Mouse (Mus musculus): Measurements from ENCODE around the gene Tmem239.
"Not testable (repeated sequence)": the region's sequence is repeated elsewhere in the genome, so short reads cannot be mapped to it uniquely, and the experiment has no call there.

The Tmem239 gene

DNA sequence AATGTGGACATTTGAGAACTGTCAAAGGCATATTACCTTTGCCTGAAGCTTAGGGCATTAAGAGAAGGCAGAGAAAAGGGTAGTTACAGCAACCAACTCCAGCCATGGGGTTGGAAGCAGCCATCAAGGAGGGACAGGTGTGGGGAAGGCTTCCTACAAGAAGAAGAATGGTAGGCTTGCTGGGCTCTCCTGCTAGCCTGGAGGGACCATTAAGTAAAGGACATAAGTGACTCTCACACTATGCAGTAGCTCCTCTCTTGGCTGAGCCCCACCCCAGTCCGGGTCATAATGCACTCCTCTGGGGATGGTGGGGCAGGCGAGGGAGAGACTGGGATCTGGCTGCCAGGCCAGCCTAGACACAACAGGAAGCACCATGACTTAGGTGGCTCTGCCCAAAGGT, at the start of gene Tmem239:
Gene Tmem239 (plus strand): TSS at position 301 of the 400 bp plus-strand sequence.
- DNase-seq (ENCODE audit: low read depth), result no peak

GRCm38 (mm10) chr2:130357551-130357950, 48.7 kb upstream of the Tmem239 start:
- DNase-seq (ENCODE audit: low read depth), result no peak

GRCm38 (mm10) chr2:130358852-130359251, 47.4 kb upstream of the Tmem239 start:
- DNase-seq (ENCODE audit: low read depth), result no peak

DNA sequence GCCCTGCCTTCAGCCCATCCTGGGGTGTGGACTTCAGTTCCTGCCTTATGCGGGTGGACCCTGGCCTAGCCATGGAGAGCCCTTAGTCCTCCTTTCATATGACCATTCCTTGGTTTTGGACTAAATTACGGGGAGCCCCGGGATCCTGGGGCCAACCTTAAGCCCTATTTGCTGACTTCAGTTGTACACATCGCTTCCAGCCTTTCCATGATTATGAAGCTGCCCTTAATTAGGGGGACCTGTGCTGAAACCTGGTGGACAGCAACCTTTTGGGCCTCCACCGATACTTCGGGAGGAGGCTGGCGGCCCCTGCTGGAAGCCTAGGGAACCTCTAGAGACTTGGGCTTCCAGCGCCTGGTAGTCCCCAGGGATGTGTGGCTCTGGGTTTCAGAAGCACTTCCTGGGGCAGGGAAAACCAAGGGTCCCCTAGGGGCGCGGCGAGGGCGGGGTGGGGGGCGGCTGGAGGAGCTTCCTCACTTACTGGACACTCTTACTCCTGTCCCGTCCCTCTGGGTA, 43.7 kb upstream of the Tmem239 start:
- peak; percentile 33 for DNase-seq (ENCODE audit: low read depth)

DNA sequence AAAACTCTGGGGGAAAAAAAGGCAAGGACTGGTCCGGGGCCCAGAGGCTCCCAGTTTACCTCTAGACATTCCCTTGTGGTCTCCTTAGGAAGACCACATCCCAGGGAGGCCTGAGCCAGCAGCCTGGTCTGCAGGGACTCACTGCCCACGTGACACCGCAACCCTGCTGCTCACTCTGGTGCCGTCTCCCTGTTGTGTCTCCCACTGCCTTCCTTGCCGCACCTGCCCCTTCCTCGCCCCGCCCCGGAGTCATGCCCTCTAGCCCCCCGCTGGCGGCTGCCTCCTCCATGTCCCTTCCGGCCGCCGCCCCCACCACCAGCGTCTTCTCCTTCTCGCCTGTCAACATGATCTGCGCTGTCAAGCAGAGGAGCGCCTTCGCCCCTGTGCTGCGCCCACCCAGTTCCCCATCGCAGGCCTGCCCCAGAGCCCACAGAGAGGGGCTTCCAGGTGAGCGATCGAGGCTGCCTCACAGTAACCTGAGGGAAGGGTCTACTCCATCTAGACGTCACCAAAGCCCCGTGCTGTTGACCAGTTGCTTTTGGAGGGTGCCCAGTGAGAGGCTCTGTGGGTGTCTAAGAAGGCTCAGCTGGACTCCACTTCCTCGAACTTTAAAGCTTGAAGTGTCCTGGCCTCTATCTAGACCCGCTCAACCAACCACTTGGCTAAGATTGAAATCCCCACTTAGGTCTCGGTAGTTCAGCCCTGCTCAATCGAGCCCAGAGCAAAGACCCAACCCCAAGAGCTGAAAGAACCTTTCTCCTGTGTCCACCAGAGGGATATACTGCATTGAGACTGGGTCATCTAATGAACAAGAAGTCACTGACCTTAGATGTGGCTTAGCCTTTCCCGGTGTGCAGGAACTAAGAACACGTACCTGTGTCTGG, 40.8 kb upstream of the Tmem239 start:
- no peak for DNase-seq (ENCODE audit: low read depth)

DNA sequence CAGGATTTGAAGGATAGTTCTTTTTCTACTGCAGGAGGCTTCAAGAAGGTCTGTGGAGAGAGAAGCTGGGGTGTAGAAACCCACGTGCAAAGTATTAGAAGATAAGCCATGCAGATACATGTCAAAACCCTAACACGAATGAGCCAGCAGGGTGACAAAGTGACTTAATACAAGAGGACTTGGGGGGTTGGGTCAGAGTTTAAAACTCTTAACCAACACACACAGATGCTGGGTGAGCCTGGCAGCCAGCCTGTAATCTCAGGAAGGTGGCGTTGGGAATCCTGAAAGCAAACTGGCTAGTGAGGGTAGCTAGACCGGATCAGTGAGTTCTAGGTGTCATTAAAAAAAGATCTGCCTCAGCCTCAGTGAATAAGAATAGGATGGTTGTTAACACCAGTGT, 38.9 kb upstream of the Tmem239 start:
- no peak for DNase-seq (ENCODE audit: low read depth)

- DNase-seq (ENCODE audit: low read depth), result not testable (repeated sequence)
Measured at GRCm38 (mm10) chr2:130373026-130373425, 33.3 kb upstream of the Tmem239 start.

DNA sequence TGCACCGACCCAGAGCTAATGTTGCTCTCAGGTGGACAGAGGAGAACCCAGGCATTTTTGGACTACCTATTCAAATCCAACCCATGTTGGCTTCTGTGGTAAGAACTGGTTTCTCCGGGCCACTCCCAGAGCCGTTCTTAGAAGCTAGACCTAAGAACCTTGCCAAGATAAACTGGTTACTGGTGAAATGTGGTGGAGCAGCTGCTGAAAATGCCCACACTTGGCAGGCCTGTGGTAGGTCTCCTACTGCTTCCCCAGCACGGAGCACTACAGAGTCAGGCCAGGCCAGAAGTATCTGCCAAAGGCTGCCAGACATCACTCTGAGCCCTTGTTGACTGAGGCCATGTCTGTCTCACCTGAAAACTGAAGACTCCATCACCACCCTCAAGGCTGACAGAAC, 31.3 kb upstream of the Tmem239 start:
- no peak for DNase-seq (ENCODE audit: low read depth)

DNA sequence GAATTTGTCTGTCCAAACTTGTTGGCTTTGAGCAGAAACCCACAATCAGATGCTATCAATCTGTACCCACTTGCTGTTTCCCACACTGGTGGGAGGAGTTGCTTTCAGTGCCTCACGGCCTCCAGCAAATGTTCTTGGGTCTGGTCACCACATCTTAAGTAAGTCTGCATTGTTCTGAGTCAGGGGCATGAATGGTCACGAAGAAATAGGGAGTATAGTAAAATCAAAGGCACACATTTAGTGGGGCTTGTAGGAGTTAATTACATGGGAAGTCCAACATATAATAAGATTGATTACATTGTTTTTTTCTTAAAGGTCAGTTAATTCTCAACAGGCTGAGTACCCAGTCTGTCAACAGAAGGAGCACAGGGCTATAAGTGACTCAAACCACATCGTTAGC, 23.1 kb upstream of the Tmem239 start:
- no peak for DNase-seq (ENCODE audit: low read depth)

GRCm38 (mm10) chr2:130383895-130384294, 22.4 kb upstream of the Tmem239 start:
- DNase-seq (ENCODE audit: low read depth), result no peak

- DNase-seq (ENCODE audit: low read depth), result no peak
Measured at GRCm38 (mm10) chr2:130386212-130386611, 20.1 kb upstream of the Tmem239 start.

DNA sequence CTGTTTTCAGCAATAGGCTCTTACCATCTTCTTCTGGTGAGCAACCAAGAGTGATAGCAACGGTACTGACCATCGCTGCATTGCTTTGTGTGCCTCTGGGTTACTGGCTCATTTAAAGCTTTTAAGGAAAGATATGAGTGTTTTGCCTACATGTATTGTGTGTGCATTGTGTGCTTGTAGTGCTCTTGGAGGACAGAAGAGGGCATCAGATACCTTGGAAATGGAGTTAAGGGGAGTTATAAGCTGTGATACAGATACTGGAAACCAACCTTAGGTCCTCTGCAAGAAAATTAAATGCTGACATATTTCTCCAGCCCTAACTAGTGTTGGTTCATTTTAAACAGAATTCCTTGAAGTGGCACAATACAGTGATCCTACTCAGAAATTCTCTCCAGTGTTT, 17.5 kb upstream of the Tmem239 start:
- peak; percentile 40 for DNase-seq (ENCODE audit: low read depth)

GRCm38 (mm10) chr2:130390993-130391625, 15.2 kb upstream of the Tmem239 start:
- DNase-seq (ENCODE audit: low read depth), result no peak

DNA sequence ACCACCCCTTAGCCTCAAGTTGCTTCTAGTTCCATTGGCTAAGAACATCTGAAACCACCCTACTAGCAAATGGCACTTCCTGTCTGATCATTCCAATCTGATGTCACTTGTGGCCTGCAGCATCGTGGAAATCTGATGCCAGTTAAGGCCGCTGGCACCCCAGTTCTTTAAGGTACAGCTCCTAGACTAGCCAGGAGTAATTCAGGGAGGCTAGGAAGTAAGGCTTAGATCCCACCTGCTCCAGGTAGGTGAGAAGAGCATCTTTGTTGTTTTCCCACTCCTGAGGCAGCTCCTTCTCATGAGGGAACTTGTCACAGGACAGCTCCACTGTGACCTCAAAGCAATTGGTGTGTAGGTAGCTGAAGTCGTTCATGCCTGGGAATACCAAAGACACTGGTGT, 13.4 kb upstream of the Tmem239 start:
- DNase-seq (ENCODE audit: low read depth), result no peak

GRCm38 (mm10) chr2:130395696-130396095, 10.6 kb upstream of the Tmem239 start:
- DNase-seq (ENCODE audit: low read depth), result no peak

DNA sequence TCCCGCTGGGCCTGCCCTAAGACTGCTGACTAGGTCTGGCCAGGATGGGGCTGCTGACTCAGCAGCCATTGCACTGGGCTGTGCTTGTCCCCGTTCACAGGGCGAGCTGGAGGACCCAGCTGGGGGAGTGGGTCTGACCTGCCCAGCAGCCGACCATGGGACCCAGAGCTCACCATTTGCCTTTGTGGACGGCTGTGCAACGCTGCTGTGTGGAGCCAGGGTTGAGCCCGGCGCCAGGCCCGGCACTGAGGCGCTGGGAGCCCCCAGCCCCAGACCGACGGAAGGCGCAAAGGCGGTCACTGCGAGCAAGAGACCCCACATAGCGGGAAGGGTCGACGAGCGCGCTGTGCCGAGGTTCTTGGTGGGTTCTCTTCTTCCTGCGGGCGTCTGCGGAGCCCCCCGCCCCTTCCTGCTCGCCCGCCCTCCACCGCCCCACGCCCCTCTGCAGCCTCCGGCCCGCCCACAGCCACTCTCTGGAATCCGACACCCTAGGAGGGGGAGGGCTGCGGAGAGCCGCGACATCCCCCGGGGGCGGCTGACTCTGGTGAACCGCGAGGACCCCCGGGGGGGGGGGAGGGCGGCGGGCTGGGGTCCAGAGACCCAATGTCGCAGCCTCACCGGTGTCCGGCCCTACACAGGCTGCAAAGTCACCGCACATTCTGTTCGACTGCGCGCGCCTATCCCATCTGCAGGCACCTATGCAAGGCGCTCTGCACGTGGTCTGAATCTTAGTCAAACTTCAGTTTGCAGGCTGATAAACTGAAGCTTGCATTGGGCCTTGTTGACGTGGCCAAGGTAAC, 8.9 kb upstream of the Tmem239 start, which contains the start of gene Cpxm1:
Gene Cpxm1 (minus strand): TSS at position 389 of the 800 bp plus-strand sequence.
- no peak for DNase-seq (ENCODE audit: low read depth)

GRCm38 (mm10) chr2:130398091-130398490, 8.2 kb upstream of the Tmem239 start:
- DNase-seq (ENCODE audit: low read depth), result no peak

GRCm38 (mm10) chr2:130400046-130400445, 6.2 kb upstream of the Tmem239 start:
- no peak for DNase-seq (ENCODE audit: low read depth)

DNA sequence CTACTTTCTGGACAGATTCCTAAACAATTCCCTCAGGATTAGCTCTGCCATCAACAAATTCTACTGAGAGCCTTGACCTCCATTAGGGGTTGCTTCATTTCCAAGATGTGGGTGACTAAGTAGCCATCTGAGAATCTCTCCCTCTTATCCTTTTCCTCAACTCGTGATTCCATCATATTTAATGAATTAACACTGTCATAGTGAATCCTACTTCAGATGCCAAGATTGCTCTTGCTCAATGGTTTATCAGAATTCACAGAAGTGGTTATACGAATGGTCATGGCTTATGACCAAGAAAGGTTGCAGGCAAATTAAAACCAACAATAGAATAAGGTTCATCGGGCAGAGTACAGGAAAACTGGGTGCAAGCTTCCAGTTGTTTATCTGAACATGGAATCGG, 4.4 kb upstream of the Tmem239 start:
- no peak for DNase-seq (ENCODE audit: low read depth)

GRCm38 (mm10) chr2:130404939-130405338, 1.3 kb upstream of the Tmem239 start, which contains the start of the genes Gm28372 and 1700020A23Rik:
Gene Gm28372 (plus strand): TSS chr2:130405239.
Gene 1700020A23Rik (plus strand): TSS chr2:130405259.
- no peak for DNase-seq (ENCODE audit: low read depth)

GRCm38 (mm10) chr2:130408194-130408593, 1.9 kb downstream of the Tmem239 start:
- no peak for DNase-seq (ENCODE audit: low read depth)

All from induced T-regulatory cell, adult 2 months (primary cell).